Mouse (Mus musculus) forebrain, embryonic 15.5 days (tissue): ENCODE results near the gene Zfp180. TPM values are rescaled to one million over a fixed set of nuclear protein-coding genes. Genes with fewer than 3 reads are reported as not detected.
A peak's percentile ranks its signal among the peaks of the same experiment; 100 is the strongest.

Experiments
- ATAC-seq: fragments of 200-750 bp; cut with Nextera tagmentation; replicated peaks from 2 replicates; pipeline ENCODE4 v1.8.0; 2017; ENCODE audit warnings: mild to moderate bottlenecking, moderate TSS enrichment, moderate library complexity
- H3K27ac ChIP-seq: fragments of 300-500 bp; sonication (generic); replicated peaks from 2 replicates; pipeline ENCODE4 v1.5.1; 2015; ENCODE audit warnings: mild to moderate bottlenecking, inconsistent platforms
- H3K27me3 ChIP-seq: fragments of 300-500 bp; sonication (generic); 2 replicates; pipeline ENCODE4 v1.6.1; 2015; ENCODE audit warnings: inconsistent platforms
- H3K36me3 ChIP-seq: fragments of 300-500 bp; sonication (generic); 2 replicates; pipeline ENCODE4 v1.6.1; 2015; ENCODE audit warnings: mild to moderate bottlenecking, inconsistent platforms
- H3K4me1 ChIP-seq: fragments of 300-500 bp; sonication (generic); 2 replicates; pipeline ENCODE4 v1.6.1; 2015; ENCODE audit warnings: inconsistent platforms
- H3K4me2 ChIP-seq: fragments of 300-500 bp; sonication (generic); replicated peaks from 2 replicates; pipeline ENCODE4 v1.6.1; 2015; ENCODE audit warnings: mild to moderate bottlenecking, inconsistent platforms
- H3K4me3 ChIP-seq: fragments of 300-500 bp; sonication (generic); 2 replicates; pipeline ENCODE4 v1.5.1; 2015; ENCODE audit warnings: mild to moderate bottlenecking, inconsistent platforms
- H3K9ac ChIP-seq: fragments of 300-500 bp; sonication (generic); replicated peaks from 2 replicates; pipeline ENCODE4 v1.6.1; 2015; ENCODE audit warnings: mild to moderate bottlenecking, inconsistent platforms
- H3K9me3 ChIP-seq: fragments of 300-500 bp; sonication (generic); 2 replicates; pipeline ENCODE4 v1.6.1; 2016; ENCODE audit warnings: inconsistent platforms
- WGBS: fragments of 180-500 bp; shearing (Covaris S2); methylation state at CpG from one replicate; pipeline ENCODE4 v1.1.7; 2015; ENCODE audit warnings: mixed read lengths; 5-methylcytosine and 5-hydroxymethylcytosine counted together
- polyA plus RNA-seq: library from polyadenylated mRNA; unstranded; fragments of >200 nt; fragmentation: Nextera tagmentation; extraction: Ambion mirVana; gene quantifications from 2 replicates; pipeline ENCODE4 v1.2.1, GENCODE M21; 2015

Zfp180 gene
- polyA plus RNA-seq, 1 experiment from 2014 or later = 39.5 TPM

DNA sequence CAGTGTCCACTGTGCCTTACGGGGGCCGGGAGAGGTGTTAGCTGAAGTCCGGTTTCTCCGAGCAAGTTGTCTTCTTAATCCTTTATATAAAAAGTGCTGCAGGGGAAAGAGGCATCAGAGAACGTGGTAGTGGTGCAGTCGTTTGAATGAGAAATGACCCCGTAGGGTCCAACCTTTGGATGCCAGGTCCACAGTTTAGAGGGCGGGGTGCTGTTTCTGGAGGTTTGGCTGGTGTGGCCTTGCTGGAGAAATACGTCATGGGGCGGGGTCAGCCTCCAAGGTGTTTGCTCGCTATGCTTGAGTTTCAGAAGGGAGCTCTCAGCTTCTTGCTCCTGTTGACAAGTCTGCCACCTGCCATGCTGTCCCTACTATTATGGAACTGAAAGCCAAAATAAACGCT is 31.3 kb downstream of the Zfp180 start:
- peak overlapping the region; percentile 63 for H3K4me3 ChIP-seq
- ATAC-seq = no peak
- peaks cover 14% of the 10 kb centered on the region for H3K9me3 ChIP-seq
- H3K27ac ChIP-seq = peak overlapping the region; percentile 67; the same call in 1 of the 2 replicates
- peaks cover 7% of the 10 kb centered on the region for H3K4me1 ChIP-seq
- peak overlapping the region; percentile 62 for H3K4me2 ChIP-seq
- H3K27me3 ChIP-seq = no peaks in the 10 kb centered on the region
- WGBS = 12% methylated on average over 12 of the region's 12 CpGs
- peak overlapping the region; percentile 74 for H3K9ac ChIP-seq
- peaks cover 18% of the 10 kb centered on the region for H3K36me3 ChIP-seq

DNA sequence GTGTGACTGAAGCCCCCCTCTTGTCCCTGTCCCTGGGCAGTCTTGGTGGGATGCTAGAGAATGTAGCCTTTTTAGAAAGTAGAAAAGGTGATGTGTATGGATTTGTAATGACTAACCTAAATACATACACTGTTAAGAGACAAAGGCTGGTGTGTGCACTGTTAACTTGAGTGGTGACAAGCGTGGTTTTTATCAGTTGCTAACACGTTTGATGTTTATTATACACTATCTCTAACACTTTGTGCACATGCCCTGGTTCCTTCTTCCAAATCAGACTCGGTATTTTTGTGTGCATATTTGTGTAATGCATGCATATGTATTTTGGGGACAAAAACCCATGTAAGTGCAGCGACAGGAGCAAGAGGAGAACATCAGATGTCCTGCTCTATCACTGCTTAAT is 34.9 kb downstream of the Zfp180 start:
- Histone ChIP-seq H3K4me2 (no peak overlapping the region), H3K36me3 (no peaks in the 10 kb centered on the region), H3K27ac (no peak overlapping the region), H3K27me3 (no peaks in the 10 kb centered on the region), H3K9me3 (no peaks in the 10 kb centered on the region), H3K4me1 (peaks cover 7% of the 10 kb centered on the region), H3K9ac (no peak overlapping the region), H3K4me3 (no peak overlapping the region)
- no peak for ATAC-seq
- WGBS = 84% methylated on average over 4 of the region's 4 CpGs

GRCm38 (mm10) chr7:24133425-24133995 is 51.8 kb downstream of the Zfp180 start:
- peak overlapping the region; percentile 72 for H3K4me3 ChIP-seq
- peak overlapping the region; percentile 66 for H3K4me2 ChIP-seq
- ATAC-seq = peak; percentile 60
- WGBS = 17% methylated on average over 6 of the region's 6 CpGs
- H3K36me3 ChIP-seq = peaks cover 21% of the 10 kb centered on the region
- H3K27me3 ChIP-seq = no peaks in the 10 kb centered on the region
- peak overlapping the region; percentile 79 for H3K27ac ChIP-seq
- no peaks in the 10 kb centered on the region for H3K9me3 ChIP-seq
- H3K4me1 ChIP-seq = peaks cover 26% of the 10 kb centered on the region
- peak overlapping the region; percentile 76 for H3K9ac ChIP-seq

GRCm38 (mm10) chr7:24133996-24134828 is 52.5 kb downstream of the Zfp180 start, which contains the start of gene Zfp235:
TSS of gene Zfp235 (plus strand) at chr7:24134169.
- ATAC-seq = peak; percentile 96
- Histone ChIP-seq H3K27ac (peak within 1 kb of the TSS; percentile 79), H3K4me1 (peaks cover 26% of the 10 kb centered on the region), H3K27me3 (no peaks in the 10 kb centered on the region), H3K4me3 (peak within 1 kb of the TSS; percentile 72), H3K36me3 (peaks cover 23% of the 10 kb centered on the region), H3K4me2 (peak within 1 kb of the TSS; percentile 66), H3K9ac (peak within 1 kb of the TSS; percentile 76), H3K9me3 (no peaks in the 10 kb centered on the region)
- 3% methylated on average over 32 of the region's 32 CpGs for WGBS

GRCm38 (mm10) chr7:24142566-24142965 is 60.8 kb downstream of the Zfp180 start:
- Histone ChIP-seq H3K9ac (no peak overlapping the region), H3K36me3 (peaks cover 44% of the 10 kb centered on the region)
- 94% methylated on average over 6 of the region's 6 CpGs for WGBS

DNA sequence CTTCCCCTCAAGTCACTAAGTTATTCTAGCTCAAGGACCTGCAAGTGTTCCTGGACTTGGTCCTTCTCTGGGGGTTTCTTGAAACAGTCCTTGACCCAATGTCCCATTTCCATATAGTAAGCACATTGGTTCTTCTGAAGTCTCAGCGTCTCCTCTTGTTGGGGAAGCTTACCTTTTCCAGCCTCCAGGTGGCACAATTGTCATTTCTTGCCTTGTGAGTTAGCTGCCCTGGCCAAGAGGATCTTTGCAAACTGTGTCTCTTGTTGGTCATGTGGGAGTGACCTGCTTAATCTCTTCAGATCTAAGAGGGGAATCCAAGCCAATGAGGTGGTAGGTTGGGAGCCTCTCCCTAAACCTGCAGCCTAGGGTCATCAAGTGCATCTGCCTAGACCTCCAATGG is 71.5 kb downstream of the Zfp180 start:
- no peaks in the 10 kb centered on the region for H3K4me1 ChIP-seq
- no peak overlapping the region for H3K4me2 ChIP-seq
- H3K4me3 ChIP-seq = no peak overlapping the region
- H3K27me3 ChIP-seq = no peaks in the 10 kb centered on the region
- no peak overlapping the region for H3K9ac ChIP-seq
- no peaks in the 10 kb centered on the region for H3K36me3 ChIP-seq
- H3K9me3 ChIP-seq = no peaks in the 10 kb centered on the region
- no peak overlapping the region for H3K27ac ChIP-seq
- WGBS = 11% methylated on average over 1 of the region's 1 CpGs
- no peak for ATAC-seq

More at GRCm38 (mm10) chr7:24142566-24142965, 60.8 kb downstream of the Zfp180 start:
- H3K4me2 ChIP-seq = no peak overlapping the region
- no peak overlapping the region for H3K4me3 ChIP-seq
- no peaks in the 10 kb centered on the region for H3K27me3 ChIP-seq
- no peak overlapping the region for H3K27ac ChIP-seq
- no peaks in the 10 kb centered on the region for H3K4me1 ChIP-seq
- H3K9me3 ChIP-seq = no peaks in the 10 kb centered on the region
- no peak for ATAC-seq

Other genes with a start within 250 kb of the Zfp180 start
- gene Vmn1r176, start 244.6 kb upstream of the Zfp180 start, polyA plus RNA-seq = not detected in 2 replicates
- gene Vmn1r177, start 215.5 kb upstream of the Zfp180 start, polyA plus RNA-seq = not detected in 2 replicates
- gene Vmn1r178, start 189.9 kb upstream of the Zfp180 start, polyA plus RNA-seq = not detected in 2 replicates
- gene Vmn1r179, start 154.9 kb upstream of the Zfp180 start, polyA plus RNA-seq = not detected in 2 replicates
- not detected in 2 replicates for gene Vmn1r180, start 131.3 kb upstream of the Zfp180 start, polyA plus RNA-seq
- gene Vmn1r181, start 107.3 kb upstream of the Zfp180 start, polyA plus RNA-seq = not detected in 2 replicates
- gene V1rd19, start 80.2 kb upstream of the Zfp180 start, polyA plus RNA-seq = not detected in 2 replicates
- not detected in 2 replicates for gene Vmn1r183, start 28.7 kb upstream of the Zfp180 start, polyA plus RNA-seq
- 10.4 and 11.0 TPM in 2 replicates for gene Zfp112, start 30.4 kb downstream of the Zfp180 start, polyA plus RNA-seq
- 23.2 and 27.3 TPM in 2 replicates for gene Zfp235, start 52.2 kb downstream of the Zfp180 start, polyA plus RNA-seq
- gene Zfp114, start 93.1 kb downstream of the Zfp180 start, polyA plus RNA-seq = 9.0 TPM in 2 replicates
- 7.0 and 7.6 TPM in 2 replicates for gene Zfp111, start 129.5 kb downstream of the Zfp180 start, polyA plus RNA-seq
- 4.6 and 6.2 TPM in 2 replicates for gene Zfp109, start 155.6 kb downstream of the Zfp180 start, polyA plus RNA-seq
- 4.1 and 5.3 TPM in 2 replicates for gene Zfp108, start 172.9 kb downstream of the Zfp180 start, polyA plus RNA-seq
- 9.3 and 12.1 TPM in 2 replicates for gene Zfp93, start 188.5 kb downstream of the Zfp180 start, polyA plus RNA-seq
- 51.2 and 59.0 TPM in 2 replicates for gene Zfp61, start 219.3 kb downstream of the Zfp180 start, polyA plus RNA-seq
- gene Zfp94, start 234.7 kb downstream of the Zfp180 start, polyA plus RNA-seq = 24.5 and 24.7 TPM in 2 replicates